Mouse (Mus musculus): ENCODE results near the gene Fuz. TPM values are rescaled to one million over a fixed set of nuclear protein-coding genes. Genes with fewer than 3 reads are reported as not detected.
A peak's percentile ranks its signal among the peaks of the same experiment; 100 is the strongest.

Fuz gene
- total RNA-seq, 2 experiments from 2014 or later, result 24.1 to 28.3 TPM

DNA sequence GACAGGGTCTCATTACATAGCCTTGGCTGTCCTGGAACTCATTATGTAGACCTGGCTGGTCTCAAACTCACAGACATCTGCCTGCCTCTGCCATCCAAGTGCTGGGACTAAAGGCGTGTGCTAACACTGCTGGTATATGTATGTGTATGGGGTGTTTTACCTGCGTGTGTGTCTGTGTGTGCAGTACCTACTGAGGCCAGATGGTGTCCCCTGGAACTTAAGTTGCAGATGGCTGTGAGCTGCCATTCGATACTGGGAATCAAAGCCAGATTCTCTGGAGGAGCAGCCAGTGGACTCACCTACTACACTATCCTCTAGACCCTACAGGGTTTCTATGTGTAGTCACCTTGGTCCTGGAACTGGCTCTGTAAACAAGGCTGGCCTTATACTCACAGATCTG, 29.6 kb downstream of the Fuz start:
- DNase-seq (ENCODE audit: low spot score in 2 of 2), result no peak

- no peak for DNase-seq (ENCODE audit: low spot score in 2 of 2)
Measured at GRCm38 (mm10) chr7:44928570-44928969, 32.7 kb downstream of the Fuz start.

DNA sequence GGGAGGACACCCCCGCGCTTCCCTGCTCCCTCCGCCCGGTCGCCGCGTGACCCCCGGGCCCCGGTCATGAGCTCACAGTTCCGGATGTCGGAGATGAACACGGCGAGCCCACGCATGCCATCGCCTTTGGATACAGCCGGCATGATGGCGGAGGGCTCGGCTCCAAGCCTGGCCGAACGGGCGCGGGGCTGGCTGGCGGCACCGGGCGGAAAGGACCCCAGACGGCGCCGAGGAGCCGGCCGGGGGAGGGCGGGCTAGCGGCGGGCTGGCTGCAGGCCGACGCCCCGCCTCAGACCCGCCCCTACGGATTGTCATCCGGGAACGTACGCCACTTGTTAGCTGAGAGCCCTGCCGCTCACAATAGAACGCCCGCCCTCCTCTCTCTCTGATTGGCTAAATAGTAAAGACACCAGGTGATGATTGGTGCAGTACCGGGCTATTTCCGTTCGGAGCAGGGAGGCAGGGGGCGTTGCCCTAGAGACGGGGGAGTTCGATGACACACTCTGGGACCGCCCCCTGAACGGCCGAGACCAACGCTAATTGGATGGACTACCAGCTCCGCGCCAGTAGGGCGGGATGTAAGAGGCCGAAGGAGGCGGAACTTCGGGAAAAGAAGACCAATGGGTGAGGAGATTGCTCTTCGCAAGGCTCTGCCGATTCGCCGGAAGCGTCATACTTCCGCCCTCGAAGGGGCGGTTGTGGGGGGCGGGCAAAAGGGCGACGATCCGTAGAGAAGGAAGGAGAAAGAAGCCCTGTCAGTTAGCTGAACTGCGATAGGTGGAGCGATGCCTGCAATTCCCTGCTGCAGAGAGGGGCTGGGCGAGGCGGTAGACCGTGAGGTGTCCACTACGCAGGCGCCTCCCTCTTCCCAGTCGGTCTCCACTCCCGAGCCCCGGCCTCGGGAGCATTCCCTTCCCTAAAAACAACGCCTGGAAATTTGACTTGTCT, 33.6 kb downstream of the Fuz start, which contains the start of gene Ap2a1:
Gene Ap2a1 (minus strand): TSS at position 293 of the 948 bp plus-strand sequence.
- DNase-seq (ENCODE audit: low spot score in 2 of 2), result peak; percentile 92

- DNase-seq (ENCODE audit: low spot score in 2 of 2), result no peak
Measured at GRCm38 (mm10) chr7:44938680-44939079, 42.8 kb downstream of the Fuz start.

GRCm38 (mm10) chr7:44942904-44943303, 47.0 kb downstream of the Fuz start, which contains the start of gene Tsks:
Gene Tsks (plus strand): TSS chr7:44943204.
- no peak for DNase-seq (ENCODE audit: low spot score in 2 of 2)

GRCm38 (mm10) chr7:44949922-44950321, 54.0 kb downstream of the Fuz start:
- DNase-seq (ENCODE audit: low spot score in 2 of 2), result no peak

DNA sequence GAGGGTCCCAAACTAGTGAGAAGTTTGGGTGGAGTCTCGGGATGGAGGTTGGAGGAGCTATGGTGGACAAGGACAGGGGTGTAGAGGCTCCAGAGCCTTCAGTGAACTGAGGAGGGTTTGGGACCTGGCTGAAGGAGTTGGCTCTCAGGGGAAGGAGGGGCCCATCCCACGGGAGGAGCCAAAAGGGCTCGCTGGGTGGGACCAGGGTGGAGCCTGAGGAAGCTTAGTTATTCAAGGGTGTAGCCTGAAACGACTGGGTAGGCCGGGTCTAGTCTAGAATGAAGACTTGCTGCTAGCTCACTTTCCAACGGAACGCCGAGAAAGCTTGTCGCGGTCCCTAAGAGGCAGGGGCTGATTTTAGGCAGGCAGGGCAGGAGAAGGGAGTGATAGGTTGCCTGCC, 56.1 kb downstream of the Fuz start:
- DNase-seq (ENCODE audit: low spot score in 2 of 2), result peak; percentile 62 to 73

Small RNA genes within 50 kb of the gene (microRNA-seq; reads per million reads assigned to microRNA genes)
- 0 reads per million in 2 experiments for gene Mir707 (ENCODE audit: borderline number of aligned reads in 2 of 2)

Other genes with a start within 250 kb of the Fuz start
- gene Myh14, start 225.2 kb upstream of the Fuz start, total RNA-seq (2021), result 1 to 10 TPM; 5.5 to 6.6 TPM
- gene Izumo2, start 187.3 kb upstream of the Fuz start, total RNA-seq (2021), result not detected
- 10 to 100 TPM; 40.4 to 42.1 TPM for gene Vrk3, start 147.7 kb upstream of the Fuz start, total RNA-seq (2021)
- gene Zfp473, start 145.0 kb upstream of the Fuz start, total RNA-seq (2021), result under 1 TPM; 0.30 to 0.51 TPM
- 10 to 100 TPM; 48.5 to 52.7 TPM for gene Nup62, start 80.0 kb upstream of the Fuz start, total RNA-seq (2021)
- 1 to 10 TPM; 1.6 to 2.6 TPM for gene Il4i1, start 79.7 kb upstream of the Fuz start, total RNA-seq (2021)
- 100 to 1,000 TPM; 136 to 217 TPM for gene Atf5, start 79.4 kb upstream of the Fuz start, total RNA-seq (2021)
- 100 to 1,000 TPM in 1 of 2 experiments, 10 to 100 TPM in 1; 86.3 to 128 TPM for gene Akt1s1, start 47.1 kb upstream of the Fuz start, total RNA-seq (2021)
- gene Tbc1d17, start 47.0 kb upstream of the Fuz start, total RNA-seq (2021), result 10 to 100 TPM; 48.1 to 60.2 TPM
- 10 to 100 TPM; 33.8 to 40.8 TPM for gene Pnkp, start 38.9 kb upstream of the Fuz start, total RNA-seq (2021)
- gene Ptov1, start 26.3 kb upstream of the Fuz start, total RNA-seq (2021), result 100 to 1,000 TPM; 232 to 253 TPM
- 10 to 100 TPM; 75.2 to 90.9 TPM for gene Med25, start 3.4 kb upstream of the Fuz start, total RNA-seq (2021)
- 10 to 100 TPM; 81.7 to 97.4 TPM for gene Ap2a1, start 33.4 kb downstream of the Fuz start, total RNA-seq (2021)
- gene Tsks, start 47.1 kb downstream of the Fuz start, total RNA-seq (2021), result not detected
- gene Cpt1c, start 78.8 kb downstream of the Fuz start, total RNA-seq (2021), result 10 to 100 TPM in 1 of 2 experiments, 1 to 10 TPM in 1; 9.3 to 12.8 TPM
- gene Prmt1, start 90.5 kb downstream of the Fuz start, total RNA-seq (2021), result 100 to 1,000 TPM; 203 to 216 TPM
- gene Irf3, start 101.6 kb downstream of the Fuz start, total RNA-seq (2021), result 100 to 1,000 TPM; 128 to 131 TPM
- 10 to 100 TPM; 13.9 to 14.2 TPM for gene Bcl2l12, start 102.6 kb downstream of the Fuz start, total RNA-seq (2021)
- 10 to 100 TPM; 75.1 to 85.9 TPM for gene Scaf1, start 120.3 kb downstream of the Fuz start, total RNA-seq (2021)
- gene Rras, start 121.9 kb downstream of the Fuz start, total RNA-seq (2021), result 100 to 1,000 TPM in 1 of 2 experiments, 10 to 100 TPM in 1; 86.9 to 106 TPM
- gene Prr12, start 156.8 kb downstream of the Fuz start, total RNA-seq (2021), result 10 to 100 TPM; 30.8 to 45.3 TPM
- 10 to 100 TPM; 44.3 to 46.8 TPM for gene Nosip, start 166.3 kb downstream of the Fuz start, total RNA-seq (2021)
- 10 to 100 TPM; 14.9 to 28.3 TPM for gene Prrg2, start 166.6 kb downstream of the Fuz start, total RNA-seq (2021)
- 10 to 100 TPM; 32.0 to 36.4 TPM for gene Rcn3, start 196.1 kb downstream of the Fuz start, total RNA-seq (2021)
- 100 to 1,000 TPM; 111 to 137 TPM for gene Fcgrt, start 207.8 kb downstream of the Fuz start, total RNA-seq (2021)
- gene Rps11, start 228.4 kb downstream of the Fuz start, total RNA-seq (2021), result 1,000 to 10,000 TPM; 1,173 to 1,310 TPM
- gene Rpl13a, start 232.7 kb downstream of the Fuz start, total RNA-seq (2021), result 1,000 to 10,000 TPM; 1,445 to 1,619 TPM
- gene Gm45713, start 240.2 kb downstream of the Fuz start, total RNA-seq (2021), result not detected
- gene Flt3l, start 240.4 kb downstream of the Fuz start, total RNA-seq (2021), result 10 to 100 TPM; 20.6 to 26.8 TPM